Mouse (Mus musculus): ENCODE data around the gene Gpc3.

Gene Gpc3

DNA sequence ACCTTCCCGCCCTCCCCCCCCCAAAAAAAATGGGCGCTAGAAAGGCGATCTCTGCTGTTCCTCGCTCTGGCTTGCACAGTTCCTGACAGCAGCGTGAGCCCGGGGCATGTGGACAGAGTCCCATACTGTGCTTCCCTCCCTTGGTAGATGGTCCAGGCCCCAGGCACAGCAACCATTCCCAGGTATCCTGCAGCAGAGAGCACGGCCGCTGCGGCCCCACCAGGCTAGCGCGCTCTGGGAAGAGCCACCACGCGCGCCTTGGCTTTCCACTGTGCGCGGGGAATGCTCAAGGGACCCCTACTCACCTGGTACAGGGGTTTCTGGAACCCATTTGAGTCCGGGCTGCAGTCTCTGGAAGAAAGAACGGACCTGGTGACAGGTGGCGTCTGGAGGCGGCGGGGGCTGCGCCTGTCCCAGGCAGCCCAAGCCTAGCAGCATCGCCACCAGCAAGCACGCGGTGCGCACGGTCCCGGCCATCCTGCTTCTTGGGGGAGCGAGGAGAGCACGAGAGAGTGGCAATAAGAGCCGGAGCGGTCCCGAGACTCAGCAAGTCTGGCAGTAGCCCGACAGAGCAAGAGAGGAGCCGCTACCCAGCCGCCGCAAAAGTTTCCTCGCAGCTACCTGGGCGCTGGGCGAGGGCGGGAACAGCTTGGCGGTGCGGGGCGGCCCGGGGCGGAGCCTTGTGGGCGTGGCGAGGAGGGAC lies at the start of gene Gpc3:
Gene Gpc3 (minus strand): TSS at position 623 of the 703 bp plus-strand sequence.
- DNase-seq (ENCODE audit: extremely low read depth, low read depth, low spot score) = no peak

DNA sequence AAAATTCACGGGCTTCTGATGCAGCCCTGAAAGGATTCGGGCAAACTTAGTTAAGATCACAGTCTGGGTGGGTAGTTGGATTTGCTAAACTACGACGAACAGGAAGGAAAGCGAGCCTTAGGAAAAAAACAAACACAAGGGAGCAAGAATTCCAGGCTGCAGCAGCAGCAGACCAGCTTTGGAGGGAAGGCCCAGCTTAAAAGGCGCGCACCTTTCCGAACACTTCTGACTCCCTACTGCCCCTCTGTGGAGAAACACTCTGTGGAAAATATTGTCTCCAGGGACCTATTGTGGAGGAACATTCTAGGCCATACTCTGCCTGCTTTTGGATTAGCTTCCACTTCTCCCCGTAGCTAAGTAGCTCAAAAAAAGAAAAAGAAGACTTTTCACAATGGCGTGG lies 38.2 kb upstream of the Gpc3 start:
- DNase-seq (ENCODE audit: extremely low read depth, low read depth, low spot score) = no peak

DNA sequence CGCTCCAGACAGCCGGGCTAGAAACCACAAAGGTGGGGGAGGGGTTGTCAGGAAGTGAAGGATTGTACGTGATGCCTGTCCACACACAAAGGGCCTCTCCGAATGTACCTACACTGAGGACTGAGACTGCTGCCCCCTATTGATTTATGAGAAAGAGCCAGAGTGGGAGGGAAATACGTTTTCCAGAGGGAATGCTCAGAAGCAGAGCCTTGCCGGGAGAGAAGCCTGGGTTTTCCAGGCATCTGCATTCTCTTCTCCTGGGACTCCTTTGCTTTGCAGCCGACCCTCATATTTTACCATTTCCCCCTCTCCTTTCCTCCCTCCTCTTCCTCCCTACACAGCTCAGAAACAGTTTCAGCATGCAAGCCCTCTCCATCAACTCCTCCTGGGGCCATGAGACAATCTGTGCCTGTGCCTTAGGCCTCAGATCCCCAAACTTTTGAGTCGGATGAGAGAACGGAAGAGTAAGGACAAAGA lies 37.8 kb upstream of the Gpc3 start:
- no peak for DNase-seq (ENCODE audit: extremely low read depth, low read depth, low spot score)

DNA sequence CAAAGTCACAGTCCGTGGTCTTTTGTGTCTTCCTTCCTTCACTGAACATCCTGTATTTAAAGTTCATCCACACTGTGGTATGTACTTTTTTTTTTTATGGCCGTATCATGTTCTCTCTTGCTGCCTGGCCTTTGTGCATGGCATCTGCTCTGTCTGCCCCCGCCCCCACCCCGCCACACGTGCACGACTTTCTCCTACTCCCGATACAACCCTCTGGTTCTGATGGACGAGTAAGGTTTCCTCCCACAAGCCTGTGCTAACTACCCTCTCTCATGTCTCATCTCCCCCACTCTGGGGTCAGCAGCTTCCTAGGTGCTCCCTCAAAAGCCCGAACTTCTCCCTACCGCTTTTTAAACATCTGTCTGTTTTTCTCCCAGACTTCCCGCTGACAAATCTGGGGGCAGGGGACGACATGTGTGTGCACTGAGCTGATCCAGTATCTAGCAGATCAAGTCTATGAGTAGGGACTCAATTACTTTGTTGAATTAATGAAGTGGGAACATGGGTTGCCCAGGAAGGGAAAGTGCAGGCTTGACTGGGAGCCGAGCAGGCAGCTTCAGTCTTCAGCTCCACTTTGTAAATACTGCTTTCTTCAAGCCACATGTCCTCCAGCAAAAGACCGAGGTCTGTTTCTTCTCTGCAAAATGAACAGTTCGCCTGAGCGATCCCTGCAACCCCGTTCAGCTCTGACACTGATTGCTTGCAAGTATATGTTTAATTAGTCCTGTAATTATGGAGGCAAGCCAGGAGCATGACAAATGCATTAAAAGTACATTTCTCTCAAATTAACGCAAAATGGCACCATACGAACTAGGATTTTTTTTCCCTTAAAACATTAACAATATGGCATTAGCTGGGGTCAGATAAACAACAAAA lies 35.4 kb upstream of the Gpc3 start:
- DNase-seq (ENCODE audit: extremely low read depth, low read depth, low spot score) = no peak

GRCm38 (mm10) chrX:52644393-52644792 lies 30.6 kb upstream of the Gpc3 start:
- no peak for DNase-seq (ENCODE audit: extremely low read depth, low read depth, low spot score)

DNA sequence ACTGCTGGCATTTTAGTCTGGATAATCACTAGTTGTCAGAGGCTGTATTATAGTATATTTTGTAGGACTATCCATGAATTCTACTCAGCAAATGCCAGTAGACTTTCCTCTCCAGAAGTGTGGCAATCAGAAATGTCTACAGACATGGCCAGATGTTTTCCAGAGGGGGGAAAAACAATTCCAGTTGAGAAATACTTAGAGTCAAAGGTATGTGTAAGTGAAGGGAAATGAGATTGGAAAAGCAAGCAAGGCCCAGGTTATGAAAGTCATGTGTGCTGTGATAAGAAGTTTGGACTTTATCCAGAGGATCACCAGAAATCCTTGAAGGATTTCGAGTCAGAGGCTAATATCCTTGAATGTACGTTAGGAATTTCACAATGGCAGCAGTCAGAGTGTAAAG lies 29.6 kb upstream of the Gpc3 start:
- no peak for DNase-seq (ENCODE audit: extremely low read depth, low read depth, low spot score)

- DNase-seq (ENCODE audit: extremely low read depth, low read depth, low spot score) = no peak
Measured at GRCm38 (mm10) chrX:52642126-52642525, 28.4 kb upstream of the Gpc3 start.

DNA sequence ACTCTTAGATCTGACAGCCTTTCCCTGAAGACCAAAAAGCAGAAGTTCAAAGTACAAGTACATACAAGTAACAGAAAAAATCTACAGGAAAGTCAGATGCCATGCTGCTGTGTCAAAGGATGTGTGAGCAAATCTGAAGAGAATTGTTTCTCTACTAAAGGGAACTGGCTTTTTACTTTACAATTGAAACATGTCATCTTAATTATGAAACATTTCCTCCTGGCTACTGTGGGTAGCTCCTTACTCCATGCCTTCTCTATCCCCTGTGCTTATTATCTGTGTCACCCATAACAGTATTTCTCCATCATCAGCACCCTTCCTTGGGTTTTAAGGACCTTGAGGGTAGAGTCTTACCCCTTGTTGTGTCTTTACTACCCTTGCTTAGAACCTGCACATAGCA lies 23.7 kb upstream of the Gpc3 start:
- DNase-seq (ENCODE audit: extremely low read depth, low read depth, low spot score) = no peak

- no peak for DNase-seq (ENCODE audit: extremely low read depth, low read depth, low spot score)
Measured at GRCm38 (mm10) chrX:52633976-52634375, 20.2 kb upstream of the Gpc3 start.

- DNase-seq (ENCODE audit: extremely low read depth, low read depth, low spot score) = no peak
Measured at GRCm38 (mm10) chrX:52632688-52633324, 19.1 kb upstream of the Gpc3 start.

GRCm38 (mm10) chrX:52626963-52627716 lies 13.4 kb upstream of the Gpc3 start:
- no peak for DNase-seq (ENCODE audit: extremely low read depth, low read depth, low spot score)

DNA sequence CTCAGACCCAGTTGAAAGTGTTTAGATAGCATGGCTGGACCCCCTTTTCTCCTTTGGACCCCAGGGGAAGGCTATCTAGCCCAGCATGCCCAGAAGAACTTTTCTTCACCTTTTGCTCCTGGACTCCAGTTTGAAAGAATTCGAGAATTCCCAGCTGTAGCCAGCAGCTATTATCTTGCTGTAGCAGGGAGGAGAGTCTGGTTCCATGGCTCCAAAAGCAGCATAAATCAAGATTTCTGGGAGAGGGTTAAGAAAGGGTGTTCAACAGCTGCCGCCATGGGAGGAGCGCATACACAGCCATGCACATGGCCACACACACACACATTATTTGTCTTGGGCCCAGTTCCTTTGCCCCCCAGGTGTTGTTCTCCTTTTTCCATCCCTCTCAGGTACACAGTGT lies 4.1 kb upstream of the Gpc3 start:
- no peak for DNase-seq (ENCODE audit: extremely low read depth, low read depth, low spot score)

DNA sequence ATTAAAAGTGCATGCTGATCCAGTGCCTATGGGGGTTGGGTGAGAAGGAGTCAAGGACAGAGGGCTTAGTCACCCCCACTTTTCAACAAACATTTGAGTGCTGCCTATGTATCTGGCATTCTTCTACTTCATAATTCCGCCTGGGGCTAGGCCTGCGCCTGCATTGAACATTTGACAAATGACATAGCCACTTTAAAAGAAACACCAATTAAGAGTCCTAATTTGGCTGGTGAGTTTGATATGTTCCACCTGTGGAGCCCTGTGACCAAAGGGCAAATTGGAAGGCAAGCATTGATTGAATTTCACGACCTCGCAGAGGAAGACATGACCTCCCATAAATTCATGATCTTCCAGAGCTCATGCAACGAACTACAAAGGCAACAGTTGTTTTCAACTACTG lies 2.4 kb upstream of the Gpc3 start:
- no peak for DNase-seq (ENCODE audit: extremely low read depth, low read depth, low spot score)

GRCm38 (mm10) chrX:52614031-52614381 lies 256 bp upstream of the Gpc3 start:
- no peak for DNase-seq (ENCODE audit: extremely low read depth, low read depth, low spot score)

DNA sequence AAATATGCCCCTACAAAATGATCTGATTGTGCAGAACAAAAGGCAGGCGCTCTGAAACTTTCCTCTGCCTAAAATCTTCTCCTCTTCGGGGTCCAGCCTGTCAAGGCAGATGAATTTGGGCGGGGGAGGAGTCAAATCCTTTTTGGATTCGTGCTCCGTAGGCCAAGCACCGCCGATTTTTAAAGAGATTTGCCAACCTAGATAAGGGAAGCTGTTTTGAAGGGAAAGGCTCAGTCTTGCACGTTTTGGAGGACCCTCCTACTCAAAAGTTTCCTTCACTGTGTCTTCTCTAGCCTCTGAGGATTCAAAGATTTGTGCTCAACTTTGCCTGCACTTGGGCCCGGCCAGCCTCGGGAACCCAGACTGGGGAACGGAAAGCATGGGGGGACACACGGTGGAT lies 944 bp downstream of the Gpc3 start:
- no peak for DNase-seq (ENCODE audit: extremely low read depth, low read depth, low spot score)

GRCm38 (mm10) chrX:52611987-52612670 lies 1.6 kb downstream of the Gpc3 start:
- no peak for DNase-seq (ENCODE audit: extremely low read depth, low read depth, low spot score)

DNA sequence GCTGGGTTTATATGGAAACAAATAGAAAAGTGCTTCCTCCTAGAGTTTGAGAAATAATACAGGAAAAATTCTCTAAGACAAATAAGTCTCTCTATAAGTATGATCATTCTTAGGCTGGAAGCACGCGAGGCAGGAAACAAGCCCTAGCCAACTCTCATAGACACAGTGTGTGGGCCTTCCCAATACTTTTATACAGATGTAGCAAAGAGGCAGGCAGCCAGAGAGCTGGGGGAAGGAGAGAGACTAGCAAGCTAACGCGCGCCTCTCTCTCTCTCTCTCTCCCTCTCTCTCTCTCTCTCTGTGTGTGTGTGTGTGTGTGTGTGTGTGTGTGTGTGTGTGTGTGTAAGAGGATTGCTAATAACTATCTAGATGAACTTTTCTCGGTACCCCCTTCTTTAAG lies 2.2 kb downstream of the Gpc3 start:
- no peak for DNase-seq (ENCODE audit: extremely low read depth, low read depth, low spot score)

- no peak for DNase-seq (ENCODE audit: extremely low read depth, low read depth, low spot score)
Measured at GRCm38 (mm10) chrX:52603143-52603542, 10.6 kb downstream of the Gpc3 start.

DNA sequence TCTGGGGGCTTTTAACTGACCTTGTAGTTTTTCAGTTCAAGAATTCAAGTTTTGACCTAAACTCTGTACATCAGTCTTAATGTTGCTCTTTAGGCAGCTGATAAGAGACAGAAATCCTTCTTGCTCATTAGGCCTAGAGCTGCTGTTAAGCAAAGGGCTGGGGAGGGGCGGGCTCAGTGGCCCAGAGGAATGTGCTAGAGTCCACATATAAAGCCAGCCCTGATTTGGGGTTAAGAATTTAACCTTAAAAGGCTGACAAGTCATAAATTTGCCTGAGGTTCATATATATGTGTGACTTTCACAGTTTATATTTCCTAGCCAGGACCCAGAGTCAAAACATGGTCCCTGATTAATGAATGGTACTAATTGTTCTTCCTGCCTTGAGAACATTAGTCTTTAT lies 14.5 kb downstream of the Gpc3 start:
- DNase-seq (ENCODE audit: extremely low read depth, low read depth, low spot score) = no peak

DNA sequence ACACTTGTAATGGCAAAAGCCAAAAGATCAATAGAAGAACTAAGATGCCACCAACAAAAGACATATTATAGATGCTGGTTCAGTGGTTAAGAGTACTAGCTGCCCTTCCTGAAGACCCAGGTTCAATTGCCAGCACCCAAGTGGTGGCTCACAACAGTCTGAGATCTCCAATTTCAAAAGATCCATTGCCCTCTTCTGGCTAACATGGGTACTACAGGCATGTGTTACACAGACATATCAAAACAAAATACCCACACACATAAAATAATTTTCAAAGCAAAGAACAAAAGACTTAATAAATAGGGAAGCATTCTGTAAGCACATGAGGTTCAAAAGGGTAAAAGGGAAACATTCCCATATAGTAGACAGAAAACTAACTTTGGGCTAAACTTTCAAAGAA lies 26.1 kb downstream of the Gpc3 start:
- no peak for DNase-seq (ENCODE audit: extremely low read depth, low read depth, low spot score)

GRCm38 (mm10) chrX:52559995-52560394 lies 53.8 kb downstream of the Gpc3 start:
- DNase-seq (ENCODE audit: extremely low read depth, low read depth, low spot score) = no peak
